Mouse (Mus musculus) intestine, embryonic 15.5 days (tissue): ENCODE data around the gene Prss43. TPM values are rescaled to one million over a fixed set of nuclear protein-coding genes. Genes with fewer than 3 reads are reported as not detected.
A peak's percentile ranks its signal among the peaks of the same experiment; 100 is the strongest.

Experiments used
- ATAC-seq: fragments of 200-750 bp; cut with Nextera tagmentation; 2 replicates; pipeline ENCODE4 v1.8.0; 2017; ENCODE audit warnings: moderate TSS enrichment, moderate library complexity
- H3K27ac ChIP-seq: fragments of 300-500 bp; sonication (generic); 2 replicates; pipeline ENCODE4 v1.5.1; 2015; ENCODE audit warnings: mild to moderate bottlenecking, inconsistent platforms
- H3K27me3 ChIP-seq: fragments of 300-500 bp; sonication (generic); replicated peaks from 2 replicates; pipeline ENCODE4 v1.6.1; 2015; ENCODE audit warnings: inconsistent platforms
- H3K36me3 ChIP-seq: fragments of 300-500 bp; sonication (generic); 2 replicates; pipeline ENCODE4 v1.6.1; 2015; ENCODE audit warnings: inconsistent platforms
- H3K4me1 ChIP-seq: fragments of 300-500 bp; sonication (generic); replicated peaks from 2 replicates; pipeline ENCODE4 v1.6.1; 2015; ENCODE audit warnings: inconsistent platforms
- H3K4me2 ChIP-seq: fragments of 300-500 bp; sonication (generic); replicated peaks from 2 replicates; pipeline ENCODE4 v1.6.1; 2015; ENCODE audit warnings: mild to moderate bottlenecking, inconsistent platforms
- H3K4me3 ChIP-seq: fragments of 300-500 bp; sonication (generic); replicated peaks from 2 replicates; pipeline ENCODE4 v1.5.1; 2015; ENCODE audit warnings: inconsistent platforms
- H3K9ac ChIP-seq: fragments of 300-500 bp; sonication (generic); 2 replicates; pipeline ENCODE4 v1.6.1; 2015; ENCODE audit warnings: inconsistent platforms
- H3K9me3 ChIP-seq: fragments of 300-500 bp; sonication (generic); 2 replicates; pipeline ENCODE4 v1.6.1; 2016; ENCODE audit warnings: inconsistent platforms
- WGBS: fragments of 180-500 bp; shearing (Covaris S2); methylation state at CpG from one replicate; pipeline ENCODE4 v1.1.7; 2015; 5-methylcytosine and 5-hydroxymethylcytosine counted together
- polyA plus RNA-seq: library from polyadenylated mRNA; unstranded; fragments of >200 nt; fragmentation: Nextera tagmentation; extraction: Ambion mirVana; gene quantifications from 2 replicates; pipeline ENCODE4 v1.2.1, GENCODE M21; 2015

Prss43 gene
- polyA plus RNA-seq, 1 experiment from 2014 or later, result not detected

- Histone ChIP-seq H3K36me3 (no peaks in the 10 kb centered on the region), H3K27me3 (no peaks in the 10 kb centered on the region), H3K4me2 (no peak within 1 kb of the TSS), H3K4me1 (0 out of 2 replicates have a peak, but pooled peaks cover 4% of the 10 kb centered on the region), H3K4me3 (no peak within 1 kb of the TSS), H3K27ac (no peak within 1 kb of the TSS), H3K9me3 (no peaks in the 10 kb centered on the region), H3K9ac (no peak within 1 kb of the TSS)
- 78% methylated on average over 10 of the region's 10 CpGs for WGBS
- no peak for ATAC-seq
Observed at GRCm38 (mm10) chr9:110844206-110844605, 17.7 kb downstream of the Prss43 start, which contains the start of gene Prss46. Prss46 (plus strand) TSS chr9:110844506.

- Histone ChIP-seq H3K36me3 (no peaks in the 10 kb centered on the region), H3K27ac (no peak overlapping the region), H3K9ac (no peak overlapping the region), H3K9me3 (no peaks in the 10 kb centered on the region), H3K27me3 (no peaks in the 10 kb centered on the region), H3K4me3 (no peak overlapping the region), H3K4me2 (no peak overlapping the region), H3K4me1 (no peaks in the 10 kb centered on the region)
- ATAC-seq, result no peak
- 75% methylated on average over 7 of the region's 7 CpGs for WGBS
Observed at GRCm38 (mm10) chr9:110849162-110849561, 22.7 kb downstream of the Prss43 start.

GRCm38 (mm10) chr9:110855903-110856302, 29.4 kb downstream of the Prss43 start:
- WGBS, result 70% methylated on average over 7 of the region's 7 CpGs
- peaks cover 8% of the 10 kb centered on the region for H3K27me3 ChIP-seq
- H3K4me1 ChIP-seq, result peaks cover 7% of the 10 kb centered on the region
- no peak overlapping the region for H3K4me3 ChIP-seq
- no peaks in the 10 kb centered on the region for H3K36me3 ChIP-seq
- no peak overlapping the region for H3K9ac ChIP-seq
- H3K4me2 ChIP-seq, result no peak overlapping the region
- H3K9me3 ChIP-seq, result no peaks in the 10 kb centered on the region
- no peak for ATAC-seq
- no peak overlapping the region for H3K27ac ChIP-seq

DNA sequence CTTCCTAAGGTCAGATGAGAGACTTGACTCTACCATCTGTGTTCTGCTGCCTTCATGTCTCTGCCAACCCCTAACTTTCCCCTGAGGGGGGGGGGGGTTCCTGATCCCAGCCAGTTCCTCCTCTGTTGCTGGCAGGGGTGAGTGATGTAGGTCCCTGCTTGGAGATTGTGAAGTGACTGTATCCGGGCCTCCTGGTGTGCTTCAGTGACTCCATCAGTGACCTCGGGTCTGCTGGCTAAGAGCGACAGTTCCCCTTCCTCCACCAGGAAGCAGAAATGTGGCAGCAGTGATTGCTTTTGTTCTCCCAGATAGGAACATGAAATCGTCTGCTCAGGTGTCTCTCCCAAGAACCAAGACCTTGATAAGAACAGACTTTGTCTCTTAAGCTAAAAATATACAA, 30.4 kb downstream of the Prss43 start:
- no peak overlapping the region for H3K9ac ChIP-seq
- 44% methylated on average over 4 of the region's 4 CpGs for WGBS
- ATAC-seq, result peak; percentile 47; the same call in 1 of the 2 replicates

DNA sequence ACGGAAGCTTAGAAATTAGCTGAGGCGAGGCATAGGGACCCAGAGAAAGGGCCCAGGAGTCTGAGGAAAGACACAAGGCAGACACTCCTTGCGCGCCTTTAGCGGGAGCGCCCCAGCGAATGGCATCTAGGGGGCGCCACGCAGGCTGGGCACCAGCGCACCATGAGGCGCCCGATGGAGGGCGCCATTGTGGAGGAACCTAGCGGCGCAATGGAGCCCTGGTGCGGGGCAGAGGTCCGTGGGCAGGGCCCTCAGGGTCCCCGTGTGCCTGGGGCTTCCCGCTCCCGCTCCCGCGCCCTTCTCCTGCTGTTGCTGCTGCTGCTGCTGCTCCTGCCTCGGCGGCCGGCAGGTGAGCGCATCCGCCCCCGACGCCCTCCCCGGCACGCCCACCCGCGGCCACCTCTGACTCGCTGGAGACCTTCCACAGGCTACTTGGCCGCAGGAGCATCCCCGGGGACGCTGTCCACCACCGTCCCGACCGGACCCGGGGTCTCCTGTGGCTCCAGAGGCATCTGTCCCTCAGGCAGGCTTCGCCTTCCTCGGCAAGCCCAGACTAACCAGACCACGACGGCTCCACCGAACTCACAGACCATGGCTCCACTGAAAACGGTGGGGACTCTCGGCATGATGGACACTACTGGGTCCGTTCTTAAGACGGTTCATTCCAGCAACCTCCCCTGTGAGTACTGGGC, 31.4 kb downstream of the Prss43 start, which contains the start of gene Prss50:
Gene Prss50 (plus strand): TSS at position 187 of the 692 bp plus-strand sequence.
- Histone ChIP-seq H3K36me3 (no peaks in the 10 kb centered on the region), H3K9ac (no peak within 1 kb of the TSS; the same call in 1 of the 2 replicates), H3K27me3 (peaks cover 11% of the 10 kb centered on the region), H3K27ac (no peak within 1 kb of the TSS), H3K4me2 (peak within 1 kb of the TSS; percentile 70), H3K4me3 (peak within 1 kb of the TSS; percentile 33), H3K9me3 (no peaks in the 10 kb centered on the region), H3K4me1 (peaks cover 7% of the 10 kb centered on the region)
- 12% methylated on average over 38 of the region's 50 CpGs for WGBS
- peak; percentile 34; the same call in 1 of the 2 replicates for ATAC-seq

More for the DNA sequence above, 30.4 kb downstream of the Prss43 start:
- H3K4me3 ChIP-seq, result no peak overlapping the region
- no peaks in the 10 kb centered on the region for H3K36me3 ChIP-seq
- peaks cover 7% of the 10 kb centered on the region for H3K4me1 ChIP-seq
- peaks cover 11% of the 10 kb centered on the region for H3K27me3 ChIP-seq
- no peaks in the 10 kb centered on the region for H3K9me3 ChIP-seq
- H3K4me2 ChIP-seq, result no peak overlapping the region
- no peak overlapping the region for H3K27ac ChIP-seq

DNA sequence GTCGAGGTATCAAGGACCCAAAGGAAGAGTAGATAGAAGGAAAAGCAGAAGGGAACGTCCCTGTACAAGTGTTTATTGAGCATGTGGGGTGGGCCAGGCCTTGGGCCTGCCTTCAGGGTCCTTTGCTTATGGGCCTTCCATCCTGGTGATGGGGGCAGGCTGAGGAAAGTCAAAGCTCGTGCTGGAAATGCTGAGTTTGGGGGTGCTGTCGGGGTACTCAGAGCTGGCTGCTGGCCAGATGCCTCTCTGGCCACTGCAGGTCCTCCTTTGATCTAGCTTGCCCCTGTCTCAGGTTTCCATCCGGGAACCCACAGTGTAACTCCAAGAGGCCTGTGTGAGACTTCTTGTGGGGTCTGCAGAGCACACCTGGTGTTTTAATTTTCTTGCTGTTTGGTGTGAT, 32.0 kb downstream of the Prss43 start:
- H3K27me3 ChIP-seq, result peaks cover 11% of the 10 kb centered on the region
- no peaks in the 10 kb centered on the region for H3K9me3 ChIP-seq
- no peak overlapping the region for H3K4me3 ChIP-seq
- ATAC-seq, result no peak
- no peak overlapping the region for H3K27ac ChIP-seq
- H3K4me1 ChIP-seq, result peaks cover 7% of the 10 kb centered on the region
- H3K9ac ChIP-seq, result no peak overlapping the region
- H3K4me2 ChIP-seq, result no peak overlapping the region
- H3K36me3 ChIP-seq, result no peaks in the 10 kb centered on the region
- 54% methylated on average over 5 of the region's 5 CpGs for WGBS

GRCm38 (mm10) chr9:110858967-110859596, 32.6 kb downstream of the Prss43 start:
- Histone ChIP-seq H3K4me2 (no peak overlapping the region), H3K4me3 (no peak overlapping the region), H3K4me1 (peaks cover 7% of the 10 kb centered on the region), H3K27ac (no peak overlapping the region), H3K9me3 (no peaks in the 10 kb centered on the region), H3K36me3 (no peaks in the 10 kb centered on the region), H3K9ac (no peak overlapping the region), H3K27me3 (peaks cover 11% of the 10 kb centered on the region)
- 83% methylated on average over 5 of the region's 5 CpGs for WGBS
- ATAC-seq, result no peak; the same call in 1 of the 2 replicates

GRCm38 (mm10) chr9:110871030-110871429, 44.5 kb downstream of the Prss43 start:
- ATAC-seq, result 0 out of 2 replicates have a peak, but pooled peaks have one; percentile 17
- Histone ChIP-seq H3K27ac (no peak overlapping the region), H3K9ac (no peak overlapping the region), H3K4me3 (no peak overlapping the region), H3K27me3 (peaks cover 10% of the 10 kb centered on the region), H3K36me3 (no peaks in the 10 kb centered on the region), H3K4me1 (peaks cover 21% of the 10 kb centered on the region), H3K9me3 (no peaks in the 10 kb centered on the region), H3K4me2 (no peak overlapping the region)
- WGBS, result 21% methylated on average over 7 of the region's 7 CpGs

- peak overlapping the region; percentile 61 for H3K4me2 ChIP-seq
- peaks cover 10% of the 10 kb centered on the region for H3K27me3 ChIP-seq
- H3K27ac ChIP-seq, result peak overlapping the region; percentile 33; the same call in 1 of the 2 replicates
- H3K9ac ChIP-seq, result peak overlapping the region; percentile 24; the same call in 1 of the 2 replicates
- H3K4me1 ChIP-seq, result peaks cover 24% of the 10 kb centered on the region
- no peak for ATAC-seq
- no peaks in the 10 kb centered on the region for H3K36me3 ChIP-seq
- no peaks in the 10 kb centered on the region for H3K9me3 ChIP-seq
- H3K4me3 ChIP-seq, result peak overlapping the region; percentile 23
- WGBS, result 11% methylated on average over 40 of the region's 40 CpGs
Observed at GRCm38 (mm10) chr9:110873681-110874659, 47.5 kb downstream of the Prss43 start.

GRCm38 (mm10) chr9:110874660-110875191, 48.2 kb downstream of the Prss43 start:
- ATAC-seq, result no peak
- peaks cover 28% of the 10 kb centered on the region for H3K4me1 ChIP-seq
- H3K4me3 ChIP-seq, result no peak overlapping the region
- no peak overlapping the region for H3K4me2 ChIP-seq
- 15% methylated on average over 3 of the region's 3 CpGs for WGBS
- peaks cover 10% of the 10 kb centered on the region for H3K27me3 ChIP-seq
- no peaks in the 10 kb centered on the region for H3K36me3 ChIP-seq
- no peaks in the 10 kb centered on the region for H3K9me3 ChIP-seq
- H3K9ac ChIP-seq, result no peak overlapping the region
- H3K27ac ChIP-seq, result peak overlapping the region; percentile 33; the same call in 1 of the 2 replicates

DNA sequence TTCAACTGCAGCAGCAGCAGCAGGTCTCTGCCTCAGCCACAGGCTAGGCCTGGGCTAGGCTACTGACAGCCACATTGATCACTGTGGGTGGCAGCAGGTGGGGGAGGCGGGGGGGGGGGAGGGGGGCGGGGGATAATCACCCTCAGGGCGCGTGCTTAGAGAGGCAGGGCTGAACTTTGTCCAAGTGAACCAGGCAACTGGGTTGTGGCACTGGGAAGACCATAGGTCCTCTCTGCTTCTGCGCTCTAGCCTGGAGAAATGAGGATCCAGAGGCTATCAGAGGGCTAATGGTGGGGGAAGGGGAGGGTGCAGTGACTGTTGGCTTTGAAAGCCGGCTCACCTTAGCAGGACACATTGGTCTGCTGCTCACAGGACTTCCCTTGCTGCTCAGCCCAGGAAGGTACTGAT, 48.8 kb downstream of the Prss43 start:
- H3K4me2 ChIP-seq, result no peak overlapping the region
- peaks cover 12% of the 10 kb centered on the region for H3K27me3 ChIP-seq
- no peaks in the 10 kb centered on the region for H3K36me3 ChIP-seq
- peak; percentile 63 for ATAC-seq
- peaks cover 32% of the 10 kb centered on the region for H3K4me1 ChIP-seq
- H3K9me3 ChIP-seq, result no peaks in the 10 kb centered on the region
- no peak overlapping the region for H3K9ac ChIP-seq
- WGBS, result 13% methylated on average over 4 of the region's 6 CpGs
- peak overlapping the region; percentile 51; the same call in 1 of the 2 replicates for H3K27ac ChIP-seq
- H3K4me3 ChIP-seq, result no peak overlapping the region
